Mouse (Mus musculus): ENCODE measurements around the gene Ap1ar.
"Not testable (repeated sequence)": the region's sequence is repeated elsewhere in the genome, so short reads cannot be mapped to it uniquely, and the experiment has no call there.

Gene Ap1ar

GRCm38 (mm10) chr3:127802814-127803213, 34.5 kb downstream of the Ap1ar start:
- no peak for DNase-seq (ENCODE audit: extremely low read depth, insufficient read length, low spot score)

- DNase-seq (ENCODE audit: extremely low read depth, insufficient read length, low spot score), result no peak
These were observed 36.2 kb downstream of the Ap1ar start for GRCm38 (mm10) chr3:127801162-127801561.

DNA sequence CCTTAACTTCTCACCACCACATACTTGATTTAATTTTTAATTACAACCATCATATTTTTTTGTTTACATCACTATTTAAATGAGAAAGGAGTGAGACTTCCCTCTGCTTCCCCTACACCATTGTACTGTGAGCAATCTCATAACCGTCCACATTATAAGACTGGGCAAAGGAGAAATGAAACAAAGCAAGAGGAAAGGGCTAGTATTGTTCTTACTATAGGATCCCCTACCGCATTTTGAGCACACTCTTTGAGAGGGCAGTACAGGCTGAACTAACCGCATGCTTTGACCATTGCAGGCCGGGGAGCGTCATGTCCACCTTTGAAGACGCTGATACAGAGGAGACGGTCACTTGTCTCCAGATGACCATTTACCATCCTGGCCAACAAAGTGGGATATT, 41.1 kb downstream of the Ap1ar start:
- no peak for DNase-seq (ENCODE audit: extremely low read depth, insufficient read length, low spot score)

- no peak for DNase-seq (ENCODE audit: extremely low read depth, insufficient read length, low spot score)
These were observed 41.6 kb downstream of the Ap1ar start for GRCm38 (mm10) chr3:127795762-127796161.

- DNase-seq (ENCODE audit: extremely low read depth, insufficient read length, low spot score), result no peak
These were observed 44.3 kb downstream of the Ap1ar start for GRCm38 (mm10) chr3:127793022-127793421.

DNA sequence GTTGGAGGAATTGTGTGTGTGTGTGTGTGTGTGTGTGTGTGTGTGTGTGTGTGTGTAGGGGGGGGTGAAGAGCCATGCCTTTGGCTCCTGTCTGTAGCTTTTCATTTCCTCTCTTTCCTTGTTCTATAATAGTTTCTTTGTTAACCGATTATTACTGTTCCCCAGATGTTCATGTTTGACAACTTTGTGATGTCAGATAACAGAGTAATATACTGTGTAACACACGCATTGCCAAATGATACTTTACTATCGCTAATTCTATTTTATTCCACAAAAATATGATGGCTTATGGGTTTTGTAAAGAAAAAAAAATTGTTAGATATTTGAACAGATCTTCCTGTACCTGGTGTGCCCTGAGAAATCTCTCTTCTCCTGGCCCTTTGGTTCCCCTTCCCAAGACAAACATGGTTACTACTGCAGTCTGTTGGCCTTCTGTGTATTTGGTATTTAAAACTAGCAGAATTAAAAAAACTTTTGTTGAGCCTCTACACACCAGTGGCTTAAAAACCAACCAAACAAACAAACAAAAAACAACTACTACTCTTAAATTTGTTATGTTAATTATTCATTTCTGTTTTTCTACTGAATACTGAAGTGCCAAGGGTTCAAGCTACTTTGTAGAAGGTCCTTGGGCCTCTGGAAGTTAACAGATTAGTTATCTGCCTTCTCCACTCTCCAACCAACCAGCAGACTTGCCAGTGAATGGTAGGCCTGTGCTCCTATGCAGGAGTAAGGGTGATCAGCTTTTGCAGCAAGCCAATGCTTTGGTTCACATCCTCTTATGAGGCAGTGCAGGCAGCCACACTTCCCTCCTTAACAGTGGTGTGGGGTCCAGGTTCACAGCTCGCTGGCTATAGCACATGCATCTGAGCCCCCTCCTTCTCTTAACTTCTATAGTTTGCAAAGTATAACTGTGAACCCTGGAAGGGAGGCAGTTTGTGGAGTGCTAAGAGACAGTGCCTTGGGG, 45.4 kb downstream of the Ap1ar start:
- no peak for DNase-seq (ENCODE audit: extremely low read depth, insufficient read length, low spot score)

DNA sequence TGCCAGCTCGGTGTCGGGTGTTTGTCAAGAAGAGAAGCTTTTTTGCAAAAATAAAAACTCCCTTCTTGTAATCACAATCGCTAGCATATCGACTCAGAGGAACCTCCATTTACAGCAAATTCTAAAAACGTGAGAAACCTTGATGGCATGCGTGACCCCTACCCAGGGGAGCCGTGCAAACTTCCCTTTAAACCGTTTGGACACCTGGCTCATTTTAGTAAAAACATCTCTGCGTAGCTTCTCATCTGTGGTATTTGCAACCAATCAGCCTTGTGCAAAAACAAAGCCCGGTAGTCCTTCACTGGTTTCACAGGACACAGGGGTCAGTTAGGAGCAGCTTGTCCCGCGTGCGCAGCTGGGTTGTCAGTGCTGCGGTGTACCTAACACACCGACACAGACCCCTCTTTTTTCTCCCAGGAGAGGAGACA, 46.3 kb downstream of the Ap1ar start:
- peak; percentile 18 for DNase-seq (ENCODE audit: extremely low read depth, insufficient read length, low spot score)

GRCm38 (mm10) chr3:127790234-127791055, 46.9 kb downstream of the Ap1ar start:
- peak; percentile 67 for DNase-seq (ENCODE audit: extremely low read depth, insufficient read length, low spot score)

GRCm38 (mm10) chr3:127789500-127790191, 47.7 kb downstream of the Ap1ar start, which contains the start of gene Tifa:
Tifa (plus strand) TSS chr3:127789805.
- peak; percentile 78 for DNase-seq (ENCODE audit: extremely low read depth, insufficient read length, low spot score)

GRCm38 (mm10) chr3:127788919-127789318, 48.4 kb downstream of the Ap1ar start:
- DNase-seq (ENCODE audit: extremely low read depth, insufficient read length, low spot score), result no peak

DNA sequence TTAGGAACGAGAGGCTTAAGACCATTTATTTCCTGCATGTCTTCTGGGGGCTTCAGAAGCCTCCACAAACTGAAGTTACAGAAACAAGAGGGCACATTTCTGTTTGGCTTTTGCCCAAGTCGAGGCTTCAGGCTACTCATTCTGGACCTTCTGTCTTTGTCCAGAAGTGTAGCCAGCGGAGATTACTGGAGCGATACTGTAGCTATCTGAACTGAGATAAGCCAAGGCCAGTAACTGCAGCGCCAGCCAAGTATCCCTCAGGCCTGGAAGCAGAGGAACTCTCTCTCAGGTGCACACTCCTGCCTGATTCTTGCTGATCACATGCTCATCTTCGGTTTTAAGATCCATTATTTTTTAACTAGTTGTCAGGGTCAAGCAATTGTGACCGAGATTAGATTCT, 49.3 kb downstream of the Ap1ar start:
- no peak for DNase-seq (ENCODE audit: extremely low read depth, insufficient read length, low spot score)

- DNase-seq (ENCODE audit: extremely low read depth, insufficient read length, low spot score), result no peak
These were observed 50.3 kb downstream of the Ap1ar start for GRCm38 (mm10) chr3:127787032-127787431.

DNA sequence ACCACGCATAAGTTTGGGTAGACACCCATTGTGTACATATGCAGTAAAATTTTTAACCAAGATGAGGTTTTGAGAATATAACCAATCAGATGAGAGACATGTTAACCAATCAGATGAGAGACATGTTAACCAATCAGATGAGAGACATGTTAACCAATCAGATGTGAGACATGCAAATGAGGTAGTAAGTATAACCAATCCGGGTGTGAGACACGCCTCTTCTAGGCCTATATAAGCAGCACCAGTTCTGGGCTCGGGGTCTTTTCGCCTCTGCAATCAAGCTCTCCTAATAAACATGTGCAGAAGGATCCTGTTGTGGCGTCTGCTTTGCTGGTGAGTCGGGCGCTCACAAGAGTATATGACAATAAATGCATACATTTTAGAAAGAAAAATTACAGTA, 53.6 kb downstream of the Ap1ar start:
- DNase-seq (ENCODE audit: extremely low read depth, insufficient read length, low spot score), result not testable (repeated sequence)

GRCm38 (mm10) chr3:127782921-127783320, 54.4 kb downstream of the Ap1ar start:
- no peak for DNase-seq (ENCODE audit: extremely low read depth, insufficient read length, low spot score)

DNA sequence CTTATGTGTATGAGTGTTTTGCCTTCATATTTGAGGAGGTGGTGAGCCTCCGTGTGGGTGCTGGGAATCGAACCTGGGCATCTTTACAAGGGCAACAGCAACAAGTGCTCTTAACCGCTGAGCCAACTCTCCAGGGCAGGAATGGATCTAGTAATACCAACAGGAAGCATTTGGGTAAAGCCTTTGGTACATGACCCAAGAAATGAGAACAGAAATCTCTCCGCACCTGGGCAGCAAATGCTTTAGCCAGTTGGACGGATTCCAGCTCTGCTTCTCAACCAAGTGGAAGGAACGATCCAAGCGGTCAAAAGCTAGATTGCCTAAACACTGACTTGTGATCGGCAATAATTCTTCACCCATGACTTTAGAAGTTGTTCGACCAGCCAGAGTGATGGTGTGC, 56.4 kb downstream of the Ap1ar start:
- DNase-seq (ENCODE audit: extremely low read depth, insufficient read length, low spot score), result no peak

- DNase-seq (ENCODE audit: extremely low read depth, insufficient read length, low spot score), result peak; percentile 85
These were observed 57.2 kb downstream of the Ap1ar start, which contains the start of gene Alpk1 for GRCm38 (mm10) chr3:127780021-127780644. Alpk1 (minus strand) TSS chr3:127780527.

DNA sequence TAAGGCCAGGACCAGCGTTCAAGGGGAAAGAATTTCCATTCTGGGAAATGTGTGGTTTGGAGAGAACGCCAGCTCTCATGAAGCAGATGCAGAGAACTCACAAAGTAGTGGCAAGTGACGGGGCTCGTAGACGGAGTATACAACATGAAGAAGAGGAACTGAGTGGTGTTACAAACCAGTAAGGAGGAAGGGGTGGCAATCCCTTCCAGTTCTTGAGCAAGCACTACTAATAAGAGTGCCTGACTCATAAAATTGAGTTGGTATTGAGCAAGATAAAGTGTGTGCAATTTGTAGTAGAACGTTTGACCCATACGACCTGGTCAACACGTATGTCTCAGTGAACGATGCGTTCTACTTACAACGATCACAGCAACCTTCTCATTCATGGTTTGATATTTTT, 68.2 kb downstream of the Ap1ar start:
- DNase-seq (ENCODE audit: extremely low read depth, insufficient read length, low spot score), result no peak

DNA sequence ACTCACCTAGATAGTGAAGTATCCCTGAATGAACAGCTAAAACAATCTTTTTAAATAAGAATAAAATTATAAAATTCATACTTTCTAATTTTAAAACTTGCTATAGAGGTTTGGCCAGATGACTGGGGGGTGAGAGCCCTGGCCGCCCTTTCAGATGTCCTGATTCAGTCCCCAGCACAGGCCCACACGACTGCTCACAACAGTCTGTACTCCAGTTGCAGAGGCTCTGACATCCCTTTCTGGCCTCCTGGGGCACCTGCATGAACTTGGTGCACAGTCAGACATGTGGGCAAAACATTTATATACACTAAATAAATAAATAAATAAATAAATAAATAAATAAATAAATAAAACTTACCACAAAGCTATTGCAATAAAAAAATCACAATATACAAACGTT, 71.4 kb downstream of the Ap1ar start:
- no peak for DNase-seq (ENCODE audit: extremely low read depth, insufficient read length, low spot score)

GRCm38 (mm10) chr3:127764541-127764940, 72.8 kb downstream of the Ap1ar start:
- no peak for DNase-seq (ENCODE audit: extremely low read depth, insufficient read length, low spot score)

DNA sequence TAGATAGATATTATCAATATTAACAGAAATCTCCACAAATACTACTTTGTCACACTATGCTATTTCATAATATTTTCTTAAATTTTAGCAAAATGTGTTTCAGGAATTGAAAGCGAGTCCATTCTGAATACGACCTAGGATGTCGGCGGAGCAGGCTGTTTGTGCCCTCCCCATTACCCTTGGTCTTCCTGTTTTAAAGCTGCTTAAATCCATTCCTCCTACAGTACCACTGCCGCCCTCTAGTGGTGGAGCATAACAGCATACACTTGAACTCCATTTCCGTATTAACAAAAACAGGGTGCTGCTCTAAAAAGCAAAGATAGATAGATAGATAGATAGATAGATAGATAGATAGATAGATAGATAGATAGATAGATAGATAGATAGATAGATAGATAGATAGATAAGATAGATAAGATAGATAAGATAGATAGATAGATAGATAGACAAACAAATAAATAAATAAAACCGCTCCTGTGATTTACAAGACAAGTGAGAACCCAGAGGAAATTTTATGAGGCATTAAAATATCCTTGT, 74.2 kb downstream of the Ap1ar start:
- peak; percentile 53 for DNase-seq (ENCODE audit: extremely low read depth, insufficient read length, low spot score)

Measured in 3134 (cell line).